Mouse (Mus musculus) ES-E14 (cell line): Measurements from ENCODE around the gene Neurl4. TPM values are rescaled to one million over a fixed set of nuclear protein-coding genes. Genes with fewer than 3 reads are reported as not detected.

Experiments
- DNase-seq: peaks from one replicate; pipeline ENCODE4 v3.0.0-alpha.2; 2013; ENCODE audit warnings: low read depth, low spot score
- H3K27ac ChIP-seq: 2 replicates; pipeline ENCODE4 v1.5.1; 2012; ENCODE audit warnings: low read depth, mild to moderate bottlenecking, low read length, moderate library complexity, mixed read lengths; ENCODE audit not compliant: poor library complexity, insufficient read depth, severe bottlenecking
- H3K36me3 ChIP-seq: 2 replicates; pipeline ENCODE4 v1.6.1; 2012; ENCODE audit warnings: mild to moderate bottlenecking, low read length, moderate library complexity, mixed read lengths; ENCODE audit not compliant: control insufficient read depth, poor library complexity, insufficient read depth, severe bottlenecking
- H3K4me1 ChIP-seq, 2 experiments: fragments of 150-350 bp in 1 of 2; sonication (generic) in 1 of 2; 2 replicates each; pipeline ENCODE4 v1.6.1; 2012; ENCODE audit warnings: low read length in 2 of 2, mild to moderate bottlenecking in 1 of 2, mixed read lengths in 1 of 2; ENCODE audit not compliant: control insufficient read depth in 2 of 2, insufficient read depth in 2 of 2, poor library complexity in 1 of 2
- H3K4me3 ChIP-seq, 2 experiments: fragments of 150-350 bp in 1 of 2; sonication (generic) in 1 of 2; 2 replicates each; pipeline ENCODE4 v1.5.1; 2012; ENCODE audit warnings: low read length in 2 of 2, low read depth in 1 of 2, mild to moderate bottlenecking in 1 of 2, mixed read lengths in 1 of 2; ENCODE audit not compliant: insufficient read depth in 1 of 2, poor library complexity in 1 of 2, severe bottlenecking in 1 of 2
- H3K9ac ChIP-seq: 2 replicates; pipeline ENCODE4 v1.6.1; 2012; ENCODE audit warnings: low read depth, mild to moderate bottlenecking, low read length, mixed read lengths; ENCODE audit not compliant: poor library complexity, insufficient read depth, severe bottlenecking
- H3K9me3 ChIP-seq: fragments of 150-350 bp; sonication (generic); 2 replicates; pipeline ENCODE4 v1.6.1; 2012; ENCODE audit warnings: low read depth, mild to moderate bottlenecking, low read length; ENCODE audit not compliant: control insufficient read depth, insufficient read depth
- CHD2 ChIP-seq: IDR thresholded peaks from 2 replicates; pipeline ENCODE4 v1.6.1; 2014; ENCODE audit warnings: mild to moderate bottlenecking, low read depth, low read length, inconsistent platforms
- HCFC1 ChIP-seq: IDR thresholded peaks from 2 replicates; pipeline ENCODE4 v1.6.1; 2012; ENCODE audit warnings: low read length, inconsistent platforms, borderline replicate concordance; ENCODE audit not compliant: insufficient read depth
- MAFK ChIP-seq: IDR thresholded peaks from 2 replicates; pipeline ENCODE4 v1.6.1; 2014; ENCODE audit warnings: mild to moderate bottlenecking, low read depth, low read length, inconsistent platforms; ENCODE audit not compliant: insufficient read depth
- ZC3H11A ChIP-seq: IDR thresholded peaks from 2 replicates; pipeline ENCODE4 v1.6.1; 2012; ENCODE audit warnings: low read depth, mild to moderate bottlenecking, inconsistent platforms, low read length, borderline replicate concordance
- ZNF384 ChIP-seq: IDR thresholded peaks from 2 replicates; pipeline ENCODE4 v1.6.1; 2012; ENCODE audit warnings: low read depth, low read length, inconsistent platforms
- in situ Hi-C, 2 experiments: fragments of 600-800 bp; cut with MboI; formaldehyde crosslinking; loops; one replicate each; pipeline ENCODE4 v1.15.1; 2025; ENCODE audit warnings: low sequenced_read_pairs in 2 of 2, inconsistent platforms in 1 of 2; ENCODE audit not compliant: unreplicated experiment in 2 of 2
- total RNA-seq: library from RNA; depleted of rRNA; stranded (reverse); fragments of 300-350 nt; gene quantifications from 2 replicates; pipeline ENCODE4 v1.2.3, GENCODE M21; 2012

The Neurl4 gene
- total RNA-seq, 1 experiment = 66.3 TPM

DNA sequence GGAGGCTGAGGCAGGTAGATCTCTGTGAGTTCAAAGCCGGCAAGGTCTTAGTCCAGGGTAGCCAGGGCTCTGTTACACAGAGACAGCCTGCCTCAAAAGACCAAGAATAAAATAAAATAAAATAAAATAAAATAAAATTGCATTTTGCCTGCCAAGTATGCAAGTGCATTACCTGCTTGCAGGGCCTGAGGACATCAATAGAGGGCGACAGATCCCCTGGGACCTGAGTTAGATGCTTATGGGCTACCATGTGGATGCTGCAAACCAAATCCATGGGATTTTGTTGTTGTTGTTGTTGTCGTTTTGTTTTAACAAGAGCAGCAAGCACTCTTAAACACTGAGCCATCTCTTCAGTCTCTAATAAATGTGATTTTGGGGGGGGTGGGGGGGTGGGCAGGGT lies 31.4 kb downstream of the Neurl4 start:
- Histone ChIP-seq H3K9me3 (no peaks in the 10 kb centered on the region), H3K27ac (no peak overlapping the region), H3K9ac (no peak overlapping the region), H3K4me3 (no peak overlapping the region), H3K4me1 (peaks cover 0 to 7% of the 10 kb centered on the region in 2 experiments; a peak in 2 of 4 replicates), H3K36me3 (no peaks in the 10 kb centered on the region)
- no peak for DNase-seq
- no peak for TF ChIP-seq MAFK
- TF ChIP-seq ZNF384 = no peak
- no peak for TF ChIP-seq CHD2
- no peak for TF ChIP-seq ZC3H11A
- TF ChIP-seq HCFC1 = no peak
- in situ Hi-C loops = loop anchor here in 1 of 2 experiments (10.0 kb wide), 1 partner anchor 283 kb away; the partner anchor contains the start of gene Slc16a11

GRCm38 (mm10) chr11:69933066-69933465 lies 32.2 kb downstream of the Neurl4 start:
- Histone ChIP-seq H3K9ac (no peak overlapping the region), H3K9me3 (no peaks in the 10 kb centered on the region), H3K36me3 (no peaks in the 10 kb centered on the region), H3K27ac (no peak overlapping the region), H3K4me3 (no peak overlapping the region), H3K4me1 (peaks cover 0 to 10% of the 10 kb centered on the region in 2 experiments; a peak in 2 of 4 replicates)
- in situ Hi-C loops = loop anchor here in 1 of 2 experiments (10.0 kb wide), 1 partner anchor 282 kb away; the partner anchor contains the start of gene Slc16a11
- no peak for DNase-seq
- TF ChIP-seq ZC3H11A = no peak
- no peak for TF ChIP-seq CHD2
- no peak for TF ChIP-seq MAFK
- no peak for TF ChIP-seq ZNF384
- TF ChIP-seq HCFC1 = no peak

GRCm38 (mm10) chr11:69934169-69934568 lies 33.3 kb downstream of the Neurl4 start:
- in situ Hi-C loops = loop anchor here in 1 of 2 experiments (10.0 kb wide), 1 partner anchor 281 kb away; the partner anchor contains the start of gene Slc16a11
- peak; percentile 91 for DNase-seq
- Histone ChIP-seq H3K9ac (peak overlapping the region; percentile 44; the same call in 1 of the 2 replicates), H3K9me3 (no peaks in the 10 kb centered on the region), H3K36me3 (no peaks in the 10 kb centered on the region), H3K4me3 (peak overlapping the region in 1 of 2 experiments; percentile 43; a peak in 3 of 4 replicates), H3K27ac (no peak overlapping the region), H3K4me1 (peaks cover 0 to 21% of the 10 kb centered on the region in 2 experiments; a peak in 2 of 4 replicates)
- TF ChIP-seq HCFC1 = 0 out of 2 replicates have a peak, but pooled peaks have one; percentile 36
- no peak for TF ChIP-seq CHD2
- peak; percentile 87 for TF ChIP-seq ZC3H11A
- no peak for TF ChIP-seq ZNF384
- no peak for TF ChIP-seq MAFK

DNA sequence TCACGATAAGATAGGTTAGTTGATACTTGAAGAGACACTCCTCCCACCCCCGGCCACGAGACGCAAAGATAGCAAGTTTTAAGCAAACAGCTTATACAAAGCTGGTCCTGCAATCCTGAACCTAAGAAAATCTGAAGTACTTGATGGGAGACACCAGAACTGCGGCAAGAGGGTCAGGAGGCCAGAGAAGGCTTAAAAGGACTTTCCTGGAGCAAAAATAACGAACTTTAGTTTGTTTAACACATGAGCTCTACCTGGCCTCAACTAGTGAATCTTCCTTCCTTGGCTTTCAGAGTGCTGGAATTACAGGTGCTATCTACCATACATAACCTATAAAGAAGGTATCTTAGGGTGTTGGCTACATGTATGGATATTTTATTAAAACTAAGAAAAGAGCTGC lies 33.8 kb downstream of the Neurl4 start:
- H3K4me1 ChIP-seq = peaks cover 0 to 22% of the 10 kb centered on the region in 2 experiments; a peak in 2 of 4 replicates
- H3K9ac ChIP-seq = no peak overlapping the region
- no peaks in the 10 kb centered on the region for H3K9me3 ChIP-seq
- H3K4me3 ChIP-seq = peak overlapping the region in 1 of 2 experiments; percentile 43; a peak in 2 of 4 replicates
- no peak for DNase-seq
- no peak overlapping the region for H3K27ac ChIP-seq
- in situ Hi-C loops = loop anchor here in 1 of 2 experiments (10.0 kb wide), 1 partner anchor 280 kb away; the partner anchor contains the start of gene Slc16a11
- TF ChIP-seq HCFC1 = no peak
- no peak for TF ChIP-seq MAFK
- TF ChIP-seq ZC3H11A = no peak
- TF ChIP-seq ZNF384 = no peak
- no peak for TF ChIP-seq CHD2
- H3K36me3 ChIP-seq = no peaks in the 10 kb centered on the region
